Mouse (Mus musculus) lung, postnatal 25 days (tissue): Measurements from ENCODE around the gene Stk17b.
"Not testable (repeated sequence)": the region's sequence is repeated elsewhere in the genome, so short reads cannot be mapped to it uniquely, and the experiment has no call there.

Experiments used
- DNase-seq: peaks from one replicate; pipeline ENCODE4 v3.0.0; 2022; ENCODE audit warnings: low spot score

Stk17b gene

DNA sequence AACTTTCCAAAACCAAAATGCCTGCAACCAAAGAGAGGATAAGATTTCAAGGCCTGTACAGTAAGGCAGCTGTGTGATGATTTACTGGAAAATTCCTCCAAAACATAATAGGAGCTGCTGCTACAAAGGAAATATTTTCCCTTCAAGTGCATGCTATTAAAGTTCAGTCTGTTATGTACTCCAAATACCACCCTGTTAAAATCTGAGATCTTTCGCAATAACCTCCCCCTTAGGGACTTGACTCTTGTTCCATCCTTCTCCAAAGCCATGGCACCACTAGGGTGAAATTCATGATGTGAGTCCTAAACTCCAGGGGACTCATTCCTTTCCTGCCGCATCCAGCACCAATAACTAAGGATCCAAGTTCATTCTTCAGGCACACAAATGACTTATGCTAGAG lies 58.1 kb downstream of the Stk17b start:
- no peak for DNase-seq

DNA sequence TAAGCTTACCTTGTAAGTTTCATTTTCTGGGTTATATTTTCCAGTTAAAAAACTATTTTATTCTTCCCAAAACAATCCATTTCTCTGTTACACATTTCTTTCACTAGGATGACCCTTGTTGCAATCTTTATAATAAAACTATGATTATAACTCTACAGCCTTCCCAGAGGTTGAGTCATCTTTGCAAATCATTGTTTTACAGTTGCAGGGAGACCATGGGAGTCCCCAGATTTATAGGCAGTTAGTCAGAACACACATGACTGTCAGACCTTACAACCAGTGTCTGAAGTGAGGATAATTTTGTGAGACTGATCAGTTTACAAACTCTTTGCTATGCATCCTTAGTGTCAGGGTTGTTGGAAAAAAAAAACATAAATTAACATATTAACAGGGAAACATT lies 63.7 kb downstream of the Stk17b start:
- no peak for DNase-seq

DNA sequence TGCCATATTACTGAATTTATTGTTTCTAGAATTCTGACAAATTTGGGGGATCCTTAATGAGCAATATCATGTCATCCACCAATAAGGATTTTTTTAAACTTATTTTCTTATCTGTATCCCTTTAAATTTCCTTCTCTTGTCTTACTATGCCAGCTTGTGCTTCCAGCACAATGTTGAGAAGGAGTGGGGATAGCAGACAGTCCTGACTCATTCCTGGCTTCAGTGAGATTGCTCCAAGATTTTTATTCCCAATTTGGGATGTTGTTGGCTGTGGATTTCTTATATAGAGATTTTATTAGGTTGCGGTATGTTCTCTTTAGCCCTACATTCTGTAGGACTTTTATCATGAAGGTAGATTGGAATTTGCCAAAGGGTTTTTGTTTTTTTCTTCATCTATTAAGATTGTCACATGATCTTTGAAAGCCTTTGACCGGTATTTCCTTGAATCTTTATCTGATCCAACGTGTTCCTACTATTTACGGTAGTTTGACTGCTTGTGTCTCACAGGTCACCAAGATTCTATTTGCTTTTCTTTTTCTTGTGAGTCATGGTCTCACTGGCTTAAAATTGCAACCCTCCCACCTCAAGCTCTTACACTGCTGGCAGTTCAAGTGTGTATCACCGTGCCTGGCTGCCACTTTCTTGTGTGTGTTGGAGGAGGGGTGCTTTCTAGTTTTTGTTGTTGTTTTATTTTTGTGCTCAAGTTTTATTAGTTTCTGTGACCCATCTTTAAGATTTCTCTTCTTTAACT lies 64.2 kb downstream of the Stk17b start:
- DNase-seq: no peak

DNA sequence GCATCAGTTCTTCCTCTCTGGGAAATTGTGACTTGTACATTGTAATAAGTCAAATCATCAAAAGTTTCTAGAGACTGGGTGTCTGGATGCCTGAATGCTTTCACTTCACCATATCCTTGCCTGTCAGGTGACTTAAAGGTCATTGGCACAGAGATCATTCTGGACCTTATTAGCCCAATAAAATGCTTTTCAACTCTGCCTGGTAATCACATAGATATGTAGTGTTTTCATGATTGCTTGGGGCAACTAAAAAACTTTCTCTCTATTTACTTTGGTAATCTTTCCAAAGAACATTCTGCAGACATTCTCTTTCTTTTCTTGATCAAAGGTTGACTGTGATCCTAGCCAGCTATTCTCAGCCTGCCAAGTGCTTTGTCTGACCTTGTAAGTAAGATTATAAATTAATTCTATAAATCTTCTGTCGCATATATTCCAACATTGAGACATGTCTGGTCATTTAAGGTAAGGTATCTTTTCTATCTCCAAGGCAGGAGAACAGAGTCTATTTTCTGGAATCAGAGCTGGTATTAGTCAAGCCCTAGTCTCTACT lies 69.0 kb downstream of the Stk17b start:
- DNase-seq: no peak

DNA sequence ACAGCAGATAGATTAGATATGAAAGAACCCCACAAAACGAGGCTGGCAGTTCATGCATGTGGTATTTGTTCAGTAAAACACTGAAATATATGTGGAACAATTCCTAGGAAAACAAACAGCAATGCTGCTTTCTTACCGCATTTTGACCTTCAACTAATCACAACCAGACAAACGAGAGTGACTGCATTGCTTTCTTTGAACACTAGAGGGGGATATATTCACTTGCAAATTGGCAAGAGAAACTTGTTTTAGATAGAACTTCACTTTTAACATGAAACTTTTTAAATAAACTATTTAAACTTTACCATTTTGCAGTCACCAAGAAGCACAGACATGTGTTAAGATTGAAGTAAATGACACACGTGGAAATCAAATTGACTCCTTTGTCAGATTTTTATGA lies 69.6 kb downstream of the Stk17b start:
- DNase-seq: peak; percentile 68

DNA sequence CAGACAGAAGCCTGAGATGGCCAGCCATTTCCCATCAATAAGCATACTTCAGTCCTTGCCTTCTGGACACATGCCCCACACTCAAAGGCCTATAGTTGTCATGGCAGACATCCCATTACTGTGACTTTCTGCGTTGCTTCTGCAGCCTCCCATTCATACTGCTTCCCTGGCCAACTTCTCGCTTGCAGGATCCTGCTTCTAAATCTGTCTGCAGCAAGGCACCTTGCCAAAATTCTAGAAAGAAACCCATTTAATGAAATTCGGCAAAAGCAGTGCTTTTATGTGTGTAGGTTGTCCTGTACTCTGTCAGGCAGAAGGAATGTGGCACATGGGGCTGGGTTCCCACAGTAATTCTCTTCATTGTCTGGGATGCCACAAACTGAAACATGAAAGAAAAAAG lies 71.6 kb downstream of the Stk17b start:
- not testable (repeated sequence) for DNase-seq

DNA sequence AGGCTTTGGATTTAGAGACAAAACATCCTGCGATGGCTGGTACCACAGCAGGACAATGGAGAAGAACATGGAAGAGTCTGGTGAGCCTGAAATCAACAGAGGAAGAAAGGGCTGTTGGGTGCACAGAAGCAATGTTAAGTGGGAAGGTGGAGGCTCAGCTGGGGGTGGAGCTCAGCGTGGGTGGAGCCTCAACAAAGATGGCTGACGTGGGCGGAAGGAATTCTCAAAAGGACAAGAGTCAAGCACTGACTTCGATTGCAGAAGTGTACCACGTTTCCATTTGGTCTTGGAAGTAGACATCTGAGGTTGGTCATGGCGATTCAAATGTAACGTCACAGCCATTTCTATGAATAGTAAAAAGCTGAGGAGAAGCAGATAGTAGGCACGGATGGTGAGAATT lies 74.0 kb downstream of the Stk17b start:
- no peak for DNase-seq

DNA sequence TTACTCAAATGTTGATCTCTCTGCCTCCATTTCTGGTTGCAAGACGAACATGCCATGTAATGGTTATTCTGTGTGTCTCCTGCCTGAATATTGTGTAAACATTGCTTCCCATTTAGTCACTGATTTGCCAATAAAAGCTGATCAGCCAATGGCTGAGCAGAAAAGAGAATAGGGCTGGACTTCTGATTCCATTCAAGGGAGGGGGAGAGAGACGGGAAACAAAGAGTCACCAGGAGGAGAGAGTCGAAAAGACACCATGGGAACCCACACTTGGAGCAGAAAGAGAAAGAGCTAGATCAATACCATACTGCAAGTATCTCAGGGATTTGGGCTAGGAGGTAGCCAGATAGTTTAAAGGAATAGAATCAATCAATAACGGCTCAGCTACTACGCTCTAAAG lies 75.4 kb downstream of the Stk17b start:
- DNase-seq: not testable (repeated sequence)

DNA sequence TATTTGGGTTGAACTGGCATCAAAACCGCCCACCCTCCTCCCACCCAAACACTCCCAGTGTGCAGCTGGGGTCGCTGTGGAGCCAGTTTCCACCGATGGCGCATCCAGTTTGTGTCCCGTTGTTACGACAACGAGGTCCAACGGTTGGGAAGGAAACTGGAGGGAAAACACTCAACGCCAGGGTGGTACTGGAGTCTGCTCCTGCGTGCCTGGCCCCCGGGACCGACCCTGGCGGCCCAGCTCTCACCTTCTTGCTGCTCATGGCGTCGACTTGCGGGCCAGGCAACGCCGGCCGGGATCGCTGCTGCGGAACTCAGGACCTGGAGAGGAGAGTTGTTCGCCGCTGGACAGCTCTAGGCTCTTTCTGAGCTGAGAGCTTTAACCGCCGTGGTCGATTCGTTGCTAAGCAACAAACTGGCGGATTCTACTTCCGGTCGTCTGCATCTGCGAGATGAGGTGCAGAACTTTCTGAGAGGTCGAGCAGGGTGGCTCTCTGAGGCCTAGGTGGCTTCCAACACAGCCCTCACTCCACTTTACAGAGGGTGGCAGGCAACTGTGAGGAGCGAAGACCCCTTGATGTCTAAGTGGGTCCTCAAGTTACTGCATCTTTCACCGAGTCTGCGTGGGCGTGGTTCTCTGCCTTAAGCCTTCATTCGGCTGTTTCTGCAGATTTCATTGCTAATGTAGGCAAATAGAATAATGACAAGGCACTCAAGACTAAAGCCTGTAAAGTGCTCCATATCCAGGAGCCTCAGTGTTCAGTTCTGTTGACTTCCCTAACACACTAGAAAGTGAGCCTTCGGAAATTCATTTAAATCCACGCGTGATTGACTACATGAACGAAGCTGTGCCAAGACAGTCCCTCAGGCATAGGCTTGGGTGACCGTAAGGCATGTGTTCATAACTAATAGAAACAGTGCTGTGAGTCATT lies 78.3 kb downstream of the Stk17b start, which contains the start of gene Dnah7a:
Dnah7a (minus strand) TSS at position 354 of the 931 bp plus-strand sequence.
- DNase-seq: no peak
